Mouse (Mus musculus) neural tube, embryonic 15.5 days (tissue): ENCODE results near the gene Stmn1. TPM values are rescaled to one million over a fixed set of nuclear protein-coding genes. Genes with fewer than 3 reads are reported as not detected.

Source experiments
- ATAC-seq: fragments of 200-750 bp; cut with Nextera tagmentation; 2 replicates; pipeline ENCODE4 v1.8.0; 2017; ENCODE audit warnings: mild to moderate bottlenecking, moderate TSS enrichment, moderate library complexity; ENCODE audit not compliant: low FRiP score
- H3K27ac ChIP-seq: fragments of 300-500 bp; sonication (generic); replicated peaks from 2 replicates; pipeline ENCODE4 v1.5.1; 2015; ENCODE audit warnings: mild to moderate bottlenecking, inconsistent platforms
- H3K27me3 ChIP-seq: fragments of 300-500 bp; sonication (generic); replicated peaks from 2 replicates; pipeline ENCODE4 v1.6.1; 2015; ENCODE audit warnings: inconsistent platforms
- H3K36me3 ChIP-seq: fragments of 300-500 bp; sonication (generic); 2 replicates; pipeline ENCODE4 v1.6.1; 2015; ENCODE audit warnings: inconsistent platforms
- H3K4me1 ChIP-seq: fragments of 300-500 bp; sonication (generic); 2 replicates; pipeline ENCODE4 v1.6.1; 2015; ENCODE audit warnings: inconsistent platforms
- H3K4me2 ChIP-seq: fragments of 300-500 bp; sonication (generic); 2 replicates; pipeline ENCODE4 v1.6.1; 2015; ENCODE audit warnings: inconsistent platforms, mild to moderate bottlenecking, moderate library complexity
- H3K4me3 ChIP-seq: fragments of 300-500 bp; sonication (generic); replicated peaks from 2 replicates; pipeline ENCODE4 v1.5.1; 2015; ENCODE audit warnings: mild to moderate bottlenecking, inconsistent platforms
- H3K9ac ChIP-seq: fragments of 300-500 bp; sonication (generic); replicated peaks from 2 replicates; pipeline ENCODE4 v1.6.1; 2015; ENCODE audit warnings: mild to moderate bottlenecking, inconsistent platforms
- H3K9me3 ChIP-seq: fragments of 300-500 bp; sonication (generic); replicated peaks from 2 replicates; pipeline ENCODE4 v1.6.1; 2016; ENCODE audit warnings: inconsistent platforms
- WGBS: fragments of 180-500 bp; shearing (Covaris S2); methylation state at CpG from one replicate; pipeline ENCODE4 v1.1.7; 2015; ENCODE audit warnings: mixed read lengths; 5-methylcytosine and 5-hydroxymethylcytosine counted together
- polyA plus RNA-seq: library from polyadenylated mRNA; unstranded; fragments of >200 nt; fragmentation: Nextera tagmentation; extraction: Ambion mirVana; gene quantifications from 2 replicates; pipeline ENCODE4 v1.2.1, GENCODE M21; 2015

Gene Stmn1
- polyA plus RNA-seq, 1 experiment from 2014 or later: 4,915 TPM

DNA sequence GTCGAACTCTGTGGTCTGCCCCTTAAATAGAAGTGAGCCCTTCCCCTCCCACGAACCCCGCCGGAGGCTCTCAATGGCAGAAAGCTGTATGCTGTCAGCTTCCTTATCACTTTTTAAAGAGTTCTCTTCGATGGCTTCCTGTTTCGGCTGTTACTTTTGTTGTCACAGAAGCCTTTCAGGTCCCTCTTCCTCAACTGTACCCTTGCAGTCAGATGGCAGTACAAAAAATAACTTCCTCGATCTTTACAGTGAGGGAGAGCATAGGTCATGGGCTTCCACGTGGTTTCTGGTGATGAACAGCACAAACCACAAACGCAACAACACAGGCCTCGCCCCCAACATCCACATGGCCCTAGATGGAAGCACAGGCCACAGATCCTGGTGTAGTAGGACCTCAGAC is 7.8 kb upstream of the Stmn1 start:
- no peak for ATAC-seq
- Histone ChIP-seq H3K27me3 (0 out of 2 replicates have a peak, but pooled peaks cover 4% of the 10 kb centered on the region), H3K36me3 (no peaks in the 10 kb centered on the region), H3K27ac (no peak overlapping the region), H3K9ac (no peak overlapping the region), H3K9me3 (no peaks in the 10 kb centered on the region), H3K4me2 (no peak overlapping the region), H3K4me3 (no peak overlapping the region), H3K4me1 (no peaks in the 10 kb centered on the region)
- 89% methylated on average over 10 of the region's 10 CpGs for WGBS

DNA sequence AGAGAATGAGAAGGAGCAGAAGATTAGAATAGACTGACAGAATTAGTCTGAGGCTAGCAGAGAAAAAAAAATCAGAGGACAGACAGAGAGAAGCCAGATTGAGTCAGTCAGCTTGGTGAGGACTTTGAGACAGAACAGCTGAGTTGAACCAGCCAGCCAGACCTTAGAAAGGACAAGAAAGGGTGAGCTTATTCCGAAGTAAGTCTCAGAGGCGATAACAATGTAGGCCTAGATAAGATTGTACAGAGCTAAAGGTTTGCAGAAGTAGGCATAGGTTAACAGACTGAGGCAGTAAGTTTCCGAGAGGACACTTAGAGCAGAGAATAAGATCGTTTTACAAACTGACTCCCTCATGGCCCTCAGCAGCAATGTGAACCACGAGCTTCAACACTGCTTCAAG is 6.9 kb upstream of the Stmn1 start:
- Histone ChIP-seq H3K4me3 (no peak overlapping the region), H3K4me1 (peaks cover 8% of the 10 kb centered on the region), H3K27ac (no peak overlapping the region), H3K36me3 (no peaks in the 10 kb centered on the region), H3K9me3 (no peaks in the 10 kb centered on the region), H3K27me3 (no peaks in the 10 kb centered on the region), H3K4me2 (no peak overlapping the region), H3K9ac (no peak overlapping the region)
- 85% methylated on average over 5 of the region's 5 CpGs for WGBS
- no peak for ATAC-seq

DNA sequence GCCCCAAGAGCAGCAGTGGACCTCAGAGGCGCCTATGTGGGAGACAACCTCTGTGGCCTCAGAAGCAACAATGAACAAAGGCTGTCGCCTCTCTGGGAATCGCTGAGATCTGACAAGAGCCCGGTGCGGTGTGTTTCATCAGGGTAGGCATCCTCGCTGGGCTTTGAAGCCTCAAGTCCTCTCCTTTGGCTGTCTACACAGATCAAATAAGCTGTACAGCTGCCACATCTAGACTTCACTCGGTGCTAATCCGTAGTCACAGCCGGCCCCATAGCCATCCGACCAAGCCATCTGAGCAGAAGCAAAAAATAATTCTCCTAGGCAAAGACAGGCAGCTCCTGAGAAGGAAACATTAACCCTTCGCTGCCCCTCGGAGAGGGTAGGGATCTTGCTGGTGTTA is 2.3 kb upstream of the Stmn1 start:
- H3K9me3 ChIP-seq: no peaks in the 10 kb centered on the region
- no peak overlapping the region for H3K4me3 ChIP-seq
- peak overlapping the region; percentile 94 for H3K27ac ChIP-seq
- 48% methylated on average over 12 of the region's 12 CpGs for WGBS
- ATAC-seq: no peak
- H3K9ac ChIP-seq: no peak overlapping the region
- 0 out of 2 replicates have a peak overlapping the region, but pooled peaks have one; percentile 15 for H3K4me2 ChIP-seq
- H3K36me3 ChIP-seq: no peaks in the 10 kb centered on the region
- peaks cover 22% of the 10 kb centered on the region for H3K4me1 ChIP-seq
- no peaks in the 10 kb centered on the region for H3K27me3 ChIP-seq

DNA sequence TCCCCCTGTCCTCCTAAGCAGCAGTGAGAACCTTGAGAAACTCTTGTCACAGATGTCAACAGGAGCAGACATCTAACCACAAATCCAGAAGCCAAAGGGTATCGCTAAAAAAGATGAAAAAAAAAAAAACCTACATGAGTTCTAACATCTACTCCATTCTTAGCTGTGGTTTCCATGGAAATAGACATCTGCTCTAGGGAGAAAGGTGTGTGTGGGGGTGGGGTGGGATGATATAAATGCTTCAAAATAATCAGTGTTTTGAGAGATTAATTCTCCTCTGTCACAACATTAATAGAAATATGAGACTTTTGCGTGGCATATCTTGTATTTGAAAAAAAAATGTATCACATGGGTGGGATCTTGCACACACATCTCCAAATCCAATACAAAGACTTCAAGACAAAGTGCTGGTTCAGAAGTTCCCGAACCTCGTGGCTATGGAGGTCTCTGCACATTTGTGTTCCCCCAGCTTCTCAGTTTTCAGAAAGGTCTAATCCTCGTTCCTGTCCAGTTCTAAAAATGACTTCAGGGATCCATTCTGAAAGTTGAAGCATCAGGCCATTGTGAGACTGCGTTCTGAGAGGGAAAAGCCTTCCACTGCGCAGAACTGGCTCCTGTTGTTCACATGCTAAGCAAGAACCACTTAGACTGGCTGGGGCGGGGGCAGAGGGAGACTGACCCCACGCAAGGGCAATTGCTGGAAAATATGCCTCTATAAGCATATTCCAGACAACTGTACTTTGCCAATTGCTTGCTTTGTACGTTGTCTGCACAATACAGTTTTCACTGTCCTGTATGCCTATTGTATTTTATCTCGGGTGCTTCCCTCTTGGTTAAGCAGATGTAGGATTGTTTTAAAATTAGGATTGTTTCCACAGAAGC is 1.5 kb upstream of the Stmn1 start:
- Histone ChIP-seq H3K4me1 (peaks cover 29% of the 10 kb centered on the region), H3K27me3 (no peaks in the 10 kb centered on the region), H3K4me2 (peak overlapping the region; percentile 91), H3K4me3 (peak overlapping the region; percentile 70), H3K9me3 (no peaks in the 10 kb centered on the region), H3K9ac (peak overlapping the region; percentile 83), H3K36me3 (peaks cover 4% of the 10 kb centered on the region), H3K27ac (peak overlapping the region; percentile 94)
- ATAC-seq: no peak
- WGBS: 46% methylated on average over 11 of the region's 11 CpGs

- peak; percentile 39 for ATAC-seq
- WGBS: under 1% methylated on average over 31 of the region's 31 CpGs
- Histone ChIP-seq H3K4me2 (peak overlapping the region; percentile 91), H3K27ac (peak overlapping the region; percentile 94), H3K9ac (peak overlapping the region; percentile 83), H3K36me3 (peaks cover 12% of the 10 kb centered on the region), H3K9me3 (no peaks in the 10 kb centered on the region), H3K4me1 (peaks cover 38% of the 10 kb centered on the region), H3K27me3 (no peaks in the 10 kb centered on the region), H3K4me3 (peak overlapping the region; percentile 70)
These were observed 495 bp upstream of the Stmn1 start for GRCm38 (mm10) chr4:134467435-134468214.

DNA sequence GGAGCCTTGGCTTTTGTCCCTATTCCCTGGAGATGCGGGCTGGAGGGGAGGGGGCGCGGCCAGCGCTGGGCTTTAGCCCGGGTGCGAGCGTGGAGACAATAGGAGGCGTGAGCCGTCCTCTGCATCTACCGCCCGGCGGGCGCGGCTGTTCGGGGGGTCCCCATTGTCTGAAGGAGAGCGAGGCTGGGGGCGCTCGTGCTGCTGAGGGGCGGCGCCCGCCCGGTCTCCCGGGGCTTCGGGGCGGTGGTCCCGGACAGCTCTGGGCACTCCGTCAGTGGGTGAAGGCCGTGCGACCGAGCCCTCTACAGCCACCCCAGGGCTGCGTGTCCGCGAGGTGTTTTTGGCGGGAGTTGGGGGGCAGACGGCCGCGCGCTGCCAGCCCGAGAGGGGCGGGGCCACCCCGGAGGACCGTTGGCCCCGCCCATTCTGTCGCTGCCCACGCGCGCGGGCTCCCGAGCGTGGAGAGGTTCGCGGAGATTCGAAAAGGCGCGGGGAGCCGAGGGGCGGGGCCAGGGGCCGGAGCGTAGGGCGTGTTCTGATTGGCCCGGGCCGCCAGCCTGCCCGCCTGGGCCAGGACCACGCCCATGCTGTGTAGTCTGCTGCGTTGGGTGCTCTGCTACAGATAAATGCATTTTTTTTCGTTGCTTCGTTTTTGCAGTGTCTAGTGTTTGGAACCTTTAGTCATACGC is 602 bp downstream of the Stmn1 start:
- peaks cover 19% of the 10 kb centered on the region for H3K36me3 ChIP-seq
- H3K4me3 ChIP-seq: peak overlapping the region; percentile 70
- H3K27me3 ChIP-seq: no peaks in the 10 kb centered on the region
- peak; percentile 88 for ATAC-seq
- under 1% methylated on average over 64 of the region's 68 CpGs for WGBS
- H3K9ac ChIP-seq: peak overlapping the region; percentile 83
- peaks cover 45% of the 10 kb centered on the region for H3K4me1 ChIP-seq
- peak overlapping the region; percentile 91 for H3K4me2 ChIP-seq
- no peaks in the 10 kb centered on the region for H3K9me3 ChIP-seq
- H3K27ac ChIP-seq: peak overlapping the region; percentile 94

- peak overlapping the region; percentile 70 for H3K4me3 ChIP-seq
- H3K4me2 ChIP-seq: peak overlapping the region; percentile 91
- H3K4me1 ChIP-seq: peaks cover 52% of the 10 kb centered on the region
- H3K27me3 ChIP-seq: no peaks in the 10 kb centered on the region
- 2% methylated on average over 6 of the region's 6 CpGs for WGBS
- H3K9me3 ChIP-seq: no peaks in the 10 kb centered on the region
- H3K9ac ChIP-seq: peak overlapping the region; percentile 83
- H3K36me3 ChIP-seq: peaks cover 25% of the 10 kb centered on the region
- ATAC-seq: peak; percentile 12; the same call in 1 of the 2 replicates
- peak overlapping the region; percentile 94 for H3K27ac ChIP-seq
These were observed 1.2 kb downstream of the Stmn1 start for GRCm38 (mm10) chr4:134469341-134469796.

GRCm38 (mm10) chr4:134469985-134470384 is 1.9 kb downstream of the Stmn1 start:
- Histone ChIP-seq H3K36me3 (peaks cover 31% of the 10 kb centered on the region), H3K9ac (peak overlapping the region; percentile 83), H3K4me2 (peak overlapping the region; percentile 91), H3K27ac (peak overlapping the region; percentile 94; the same call in 1 of the 2 replicates), H3K4me3 (peak overlapping the region; percentile 70), H3K27me3 (no peaks in the 10 kb centered on the region), H3K9me3 (no peaks in the 10 kb centered on the region), H3K4me1 (peaks cover 58% of the 10 kb centered on the region)
- ATAC-seq: no peak
- WGBS: 22% methylated on average over 3 of the region's 3 CpGs

DNA sequence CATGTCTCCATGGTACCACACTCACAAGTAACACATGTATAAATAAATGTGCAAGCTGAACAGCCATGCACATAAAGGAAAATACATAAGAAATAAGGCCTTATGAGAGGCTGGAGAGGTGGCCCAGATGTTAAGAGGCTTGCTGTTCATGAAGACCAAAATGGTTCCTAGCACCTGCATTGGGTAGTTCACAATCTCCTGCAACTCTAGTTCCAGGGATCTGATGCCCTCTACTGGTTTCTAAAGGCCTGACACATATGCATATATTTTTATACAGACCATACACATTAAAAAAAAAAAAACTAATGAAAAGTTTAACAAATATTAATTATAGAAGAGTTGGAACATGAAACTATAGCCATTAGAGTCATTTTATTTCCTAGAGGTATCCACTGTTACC is 3.3 kb downstream of the Stmn1 start:
- peak overlapping the region; percentile 63; the same call in 1 of the 2 replicates for H3K27ac ChIP-seq
- peak overlapping the region; percentile 91 for H3K4me2 ChIP-seq
- no peak for ATAC-seq
- peaks cover 44% of the 10 kb centered on the region for H3K36me3 ChIP-seq
- H3K27me3 ChIP-seq: no peaks in the 10 kb centered on the region
- peaks cover 51% of the 10 kb centered on the region for H3K4me1 ChIP-seq
- H3K4me3 ChIP-seq: peak overlapping the region; percentile 70
- peak overlapping the region; percentile 52; the same call in 1 of the 2 replicates for H3K9ac ChIP-seq
- no peaks in the 10 kb centered on the region for H3K9me3 ChIP-seq

GRCm38 (mm10) chr4:134473764-134474163 is 5.6 kb downstream of the Stmn1 start:
- Histone ChIP-seq H3K9ac (no peak overlapping the region; the same call in 1 of the 2 replicates), H3K36me3 (peaks cover 51% of the 10 kb centered on the region), H3K4me2 (peak overlapping the region; percentile 27), H3K4me1 (peaks cover 47% of the 10 kb centered on the region), H3K4me3 (no peak overlapping the region), H3K27me3 (no peaks in the 10 kb centered on the region), H3K9me3 (no peaks in the 10 kb centered on the region), H3K27ac (peak overlapping the region; percentile 76)
- ATAC-seq: no peak
- 40% methylated on average over 4 of the region's 4 CpGs for WGBS

DNA sequence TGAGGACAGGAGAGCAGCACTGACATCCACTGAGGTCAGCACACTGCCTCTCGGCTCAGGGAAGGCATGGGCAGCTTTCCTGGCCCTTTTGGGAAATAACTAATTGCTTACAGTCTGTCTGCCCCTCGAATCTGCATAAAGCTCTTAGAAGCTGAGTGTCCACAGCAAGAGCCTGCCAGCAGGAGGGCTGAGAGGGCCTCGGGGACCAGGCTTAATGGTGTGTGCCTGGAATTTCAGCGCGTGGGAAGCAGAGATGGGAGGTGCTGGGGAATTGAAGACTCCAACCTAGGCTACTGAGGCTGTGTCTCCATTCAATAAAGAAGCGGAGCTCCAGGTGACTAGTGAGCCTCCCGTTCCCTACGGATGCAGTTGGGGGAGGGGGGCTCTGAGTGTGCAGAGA is 6.1 kb downstream of the Stmn1 start:
- peaks cover 51% of the 10 kb centered on the region for H3K36me3 ChIP-seq
- H3K9me3 ChIP-seq: no peaks in the 10 kb centered on the region
- peaks cover 47% of the 10 kb centered on the region for H3K4me1 ChIP-seq
- no peak overlapping the region for H3K4me3 ChIP-seq
- no peaks in the 10 kb centered on the region for H3K27me3 ChIP-seq
- peak overlapping the region; percentile 27 for H3K4me2 ChIP-seq
- no peak for ATAC-seq
- H3K9ac ChIP-seq: no peak overlapping the region; the same call in 1 of the 2 replicates
- 12% methylated on average over 8 of the region's 8 CpGs for WGBS
- H3K27ac ChIP-seq: peak overlapping the region; percentile 76
